Mouse (Mus musculus) frontal cortex, postnatal 14 days (tissue): Measurements from ENCODE around the gene Mecom.
A peak's percentile ranks its signal among the peaks of the same experiment; 100 is the strongest.

Source experiments
- DNase-seq, 2 experiments: peaks; one replicate each; pipeline ENCODE4 v3.0.0; 2022; ENCODE audit warnings: low spot score in 2 of 2

Mecom gene

GRCm38 (mm10) chr3:30018202-30018601 lies 529.6 kb downstream of the Mecom start:
- no peak for DNase-seq

DNA sequence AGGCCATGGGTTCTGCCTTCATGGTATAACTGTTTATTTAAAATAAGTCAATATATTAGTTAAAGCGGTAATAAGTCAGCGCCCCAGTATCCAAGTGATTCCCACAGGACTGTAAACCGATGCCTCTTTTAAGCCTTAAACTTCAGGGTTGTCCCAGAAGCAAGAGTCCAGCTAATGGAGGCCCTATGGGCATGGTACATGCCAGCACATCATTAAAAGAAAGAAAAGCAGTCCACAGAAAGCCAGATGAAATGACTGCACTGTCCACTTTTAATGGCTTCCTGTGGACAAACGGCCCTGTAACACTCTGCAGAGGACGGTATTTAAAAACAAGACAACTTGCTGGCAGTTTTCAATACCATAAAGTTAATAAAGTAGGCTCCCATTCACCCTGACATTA lies 531.0 kb downstream of the Mecom start:
- no peak for DNase-seq

- peak; percentile 36 to 55 for DNase-seq
Observed at GRCm38 (mm10) chr3:30014962-30015660, 532.7 kb downstream of the Mecom start.

GRCm38 (mm10) chr3:30014279-30014678 lies 533.5 kb downstream of the Mecom start:
- DNase-seq, result no peak

- DNase-seq, result no peak
Observed at GRCm38 (mm10) chr3:30013416-30013815, 534.4 kb downstream of the Mecom start.

DNA sequence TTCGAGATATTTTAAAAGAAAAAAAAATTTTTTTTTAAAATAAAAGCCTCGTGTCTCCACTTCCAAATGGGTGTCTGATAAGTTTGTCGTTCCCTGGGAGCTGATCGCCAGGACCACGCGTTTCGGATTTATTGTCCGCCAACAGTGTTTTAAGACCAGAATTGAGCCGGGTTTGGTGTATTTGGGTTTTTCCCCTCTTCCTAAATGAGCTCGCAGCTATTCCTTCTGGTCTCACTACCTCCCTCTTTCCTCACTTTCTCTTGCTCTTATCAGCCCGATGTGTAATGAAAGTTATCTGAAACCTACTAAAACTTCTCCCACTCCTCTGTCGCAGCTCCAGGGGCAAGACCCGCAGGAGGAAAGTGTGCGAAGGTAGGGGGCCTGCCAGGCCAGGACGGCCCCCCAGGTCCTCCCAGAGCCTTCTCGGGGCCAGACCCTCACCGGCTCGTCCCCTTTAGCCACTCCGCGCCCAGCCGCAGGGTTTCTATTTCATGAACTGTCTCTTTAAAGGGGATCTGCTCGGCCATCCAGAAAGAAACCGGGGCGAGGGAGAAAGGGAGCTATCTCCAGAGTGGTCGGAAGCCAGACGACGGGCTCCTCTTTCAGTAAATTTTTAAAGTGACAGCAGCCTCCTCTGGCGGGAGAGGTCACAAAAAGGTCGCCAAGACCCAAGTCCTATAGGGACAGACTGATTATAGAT lies 535.0 kb downstream of the Mecom start:
- peak in 1 of 2 experiments; percentile 5 for DNase-seq

GRCm38 (mm10) chr3:30012150-30012549 lies 535.7 kb downstream of the Mecom start:
- no peak for DNase-seq

GRCm38 (mm10) chr3:30011712-30012111 lies 536.1 kb downstream of the Mecom start:
- no peak for DNase-seq

DNA sequence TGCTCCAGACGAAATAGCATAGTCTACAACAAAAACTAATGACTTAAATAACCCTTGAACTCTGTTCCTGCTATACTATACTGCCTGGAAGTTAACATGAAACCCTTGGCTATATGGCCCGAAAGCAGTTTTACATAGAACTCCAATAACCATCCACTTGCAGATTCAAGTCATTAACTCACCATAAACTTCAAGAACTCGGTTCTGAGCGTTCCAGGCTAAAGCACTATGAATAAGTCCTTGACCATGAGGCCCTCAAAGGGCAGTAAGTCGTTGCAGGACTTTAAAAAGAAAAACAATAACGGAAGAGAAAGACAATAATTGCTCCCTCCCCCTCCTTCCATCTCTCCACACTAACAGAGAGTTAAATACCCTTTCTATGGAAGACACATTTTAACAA lies 536.9 kb downstream of the Mecom start:
- DNase-seq, result no peak

DNA sequence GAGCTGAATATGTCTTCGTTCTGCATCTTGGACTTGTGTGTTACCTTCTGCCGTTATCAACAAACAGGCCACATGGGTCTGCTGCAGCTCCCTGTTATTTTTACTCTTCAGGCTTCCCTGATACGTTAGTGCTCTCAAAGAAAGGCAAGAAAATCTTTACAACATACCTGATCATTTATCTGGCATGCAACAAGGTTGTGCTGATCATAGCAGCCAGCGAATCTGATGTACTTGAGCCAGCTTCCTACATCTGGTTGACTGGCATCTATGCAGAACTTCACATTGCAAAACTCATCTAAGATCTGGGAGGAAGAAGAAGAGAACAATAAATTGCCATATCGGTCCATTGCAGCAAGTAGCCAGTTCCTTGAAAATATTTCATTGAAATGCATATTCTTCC lies 538.2 kb downstream of the Mecom start:
- DNase-seq, result no peak

DNA sequence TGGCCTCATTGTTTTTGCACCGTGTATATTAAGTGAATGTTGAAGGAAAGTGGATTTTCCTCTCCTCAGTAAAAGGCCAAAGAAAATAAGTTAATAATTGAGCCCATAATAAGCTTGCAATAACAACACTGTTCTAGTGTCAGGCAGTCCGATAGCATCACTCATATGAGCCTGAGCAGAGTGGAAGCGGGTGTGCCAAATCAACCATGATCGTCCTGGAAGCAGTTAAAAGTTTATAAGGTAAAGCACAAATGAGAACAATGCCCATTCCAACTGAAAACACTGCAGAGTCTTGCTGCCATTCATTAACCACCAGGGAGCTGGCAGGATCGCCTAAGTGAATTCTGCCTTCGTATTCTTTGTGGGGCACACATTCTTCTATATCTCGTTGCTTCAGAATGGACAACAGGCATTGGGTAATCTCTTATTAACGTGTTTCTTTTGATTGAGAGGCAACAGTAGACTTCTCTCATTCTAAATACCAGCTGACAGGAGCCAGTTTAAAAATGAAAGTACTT lies 542.9 kb downstream of the Mecom start:
- no peak for DNase-seq

- DNase-seq, result no peak
Observed at GRCm38 (mm10) chr3:30000260-30000659, 547.5 kb downstream of the Mecom start.

GRCm38 (mm10) chr3:29999035-29999434 lies 548.8 kb downstream of the Mecom start:
- no peak for DNase-seq

DNA sequence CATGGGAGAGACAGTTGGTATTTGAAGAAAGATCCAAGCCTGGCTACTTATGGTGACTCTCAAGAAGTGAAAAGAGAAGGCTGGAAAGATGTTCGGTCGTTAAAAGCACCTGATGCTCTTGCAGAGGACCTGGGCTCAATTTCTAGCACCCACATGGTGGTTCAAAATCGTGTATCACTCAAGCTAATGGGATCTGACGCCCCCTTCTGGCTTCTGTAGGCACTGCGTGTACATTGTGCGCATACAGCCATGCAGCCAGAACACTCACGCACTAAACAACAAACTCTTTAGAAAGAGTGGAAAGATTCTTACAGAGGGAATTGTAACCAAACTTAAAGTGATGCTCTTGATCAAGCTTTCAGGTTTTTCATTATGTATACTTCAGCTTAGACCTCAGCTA lies 550.7 kb downstream of the Mecom start:
- no peak for DNase-seq

GRCm38 (mm10) chr3:29993346-29993745 lies 554.5 kb downstream of the Mecom start:
- DNase-seq, result no peak

DNA sequence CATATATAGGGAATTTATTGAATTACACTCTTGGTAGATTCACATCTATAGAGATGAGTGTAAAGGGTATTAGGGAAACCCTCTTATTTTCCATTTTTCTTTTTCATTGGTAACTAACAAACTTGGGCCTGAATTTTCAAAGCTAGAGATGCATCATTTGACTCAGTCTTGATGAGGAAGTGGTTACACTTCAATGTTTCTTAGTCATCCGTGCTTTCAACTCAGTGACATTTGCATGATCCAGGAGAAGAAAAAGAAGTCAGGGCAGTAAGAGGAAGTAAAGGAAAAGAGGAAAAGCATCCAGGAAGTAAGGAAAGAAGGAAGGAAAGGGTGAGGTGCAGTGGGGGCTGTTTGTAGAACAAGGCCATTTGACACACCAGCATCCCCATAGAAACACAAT lies 556.3 kb downstream of the Mecom start:
- no peak for DNase-seq

GRCm38 (mm10) chr3:29984431-29984830 lies 563.4 kb downstream of the Mecom start:
- DNase-seq, result no peak

DNA sequence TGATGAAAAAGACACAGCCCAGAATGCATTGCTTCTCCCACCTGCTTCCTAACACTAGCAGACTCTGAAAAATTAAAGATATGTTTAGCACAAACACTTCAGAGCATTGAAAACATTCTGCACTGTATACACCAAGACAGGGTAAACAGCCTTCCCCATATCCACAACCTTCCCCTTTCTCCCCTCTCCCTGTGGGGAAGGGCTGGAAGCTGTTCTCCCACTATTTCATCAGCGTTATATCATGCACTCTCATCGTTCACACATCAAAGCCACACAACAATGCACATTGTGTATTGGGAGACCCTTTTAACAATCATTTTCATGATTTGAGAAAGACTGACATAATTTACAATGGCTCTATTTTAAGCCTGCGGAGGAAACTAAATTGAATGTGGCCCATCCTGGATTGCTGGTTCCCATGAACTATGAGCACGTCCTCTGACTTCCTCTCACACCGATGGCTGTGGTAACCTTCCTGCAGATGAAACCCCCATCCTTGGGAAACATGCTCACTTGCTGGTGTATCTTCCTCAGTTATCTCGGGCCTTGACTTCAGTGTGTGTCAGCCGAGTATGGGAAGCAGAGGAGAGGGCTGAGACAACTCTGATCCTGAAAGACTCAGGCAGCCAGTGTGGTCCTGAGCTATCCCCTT lies 566.4 kb downstream of the Mecom start:
- no peak for DNase-seq

DNA sequence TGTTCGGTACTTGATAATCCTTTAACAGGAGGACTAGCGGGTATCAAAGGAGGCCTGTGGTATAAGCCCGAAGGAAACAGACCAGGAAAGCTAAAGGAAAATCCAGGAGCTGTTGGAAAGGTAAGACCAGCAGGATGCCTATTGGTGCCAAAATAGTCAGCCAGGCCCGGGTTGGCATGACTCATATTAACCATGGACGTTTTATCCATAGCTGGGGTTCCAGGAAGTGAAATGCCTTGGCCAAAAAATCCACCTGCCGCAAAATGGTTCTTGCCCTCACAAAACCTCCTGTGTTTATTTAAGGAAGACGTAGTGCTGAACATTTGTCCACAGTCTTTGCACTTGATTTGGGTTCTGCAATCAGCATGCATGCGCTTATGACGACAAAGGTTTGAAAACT lies 567.3 kb downstream of the Mecom start:
- no peak for DNase-seq

DNA sequence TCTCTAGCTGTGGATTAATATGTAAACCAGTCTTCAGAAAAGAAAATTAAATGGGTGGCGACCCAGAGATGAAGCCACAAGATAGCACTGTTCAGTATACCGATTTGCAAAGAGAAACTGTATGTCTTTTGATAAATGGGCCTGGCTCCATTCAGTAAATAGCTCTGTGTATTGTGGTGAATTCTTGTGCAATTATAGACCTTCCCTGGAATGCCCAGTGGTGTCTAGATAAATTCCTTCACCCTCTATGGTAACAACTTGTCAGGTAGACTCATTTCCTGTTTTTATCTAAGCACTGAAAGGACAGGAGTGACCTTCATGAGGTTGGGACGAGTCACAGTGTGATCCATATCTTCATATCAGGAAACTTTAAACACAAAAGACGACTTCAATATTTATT lies 571.2 kb downstream of the Mecom start:
- no peak for DNase-seq

DNA sequence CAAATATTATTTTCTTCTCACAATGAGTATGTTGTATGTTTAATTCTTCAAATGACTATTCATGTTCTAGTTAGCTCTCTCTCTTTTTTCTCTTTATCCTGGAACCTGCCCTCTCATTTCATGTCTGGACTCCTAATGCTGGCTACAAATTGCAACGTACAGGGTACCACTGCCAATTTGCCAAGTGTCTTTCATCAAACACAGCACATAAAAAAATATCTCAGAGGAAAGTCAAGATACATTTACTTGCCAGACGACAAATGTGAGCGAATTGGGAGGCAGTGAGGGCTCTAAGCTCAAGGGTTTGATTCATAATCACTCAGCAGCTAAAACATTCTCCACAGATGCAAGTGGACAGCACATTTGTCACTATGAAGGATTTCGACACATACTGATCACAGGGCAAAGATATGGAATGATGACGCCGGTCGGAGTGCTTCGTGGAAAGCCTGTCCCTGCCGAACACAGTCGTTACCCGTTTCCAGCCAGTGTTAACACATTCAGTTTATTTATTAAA lies 579.3 kb downstream of the Mecom start:
- DNase-seq, result no peak

GRCm38 (mm10) chr3:29963953-29964352 lies 583.9 kb downstream of the Mecom start:
- DNase-seq, result no peak

DNA sequence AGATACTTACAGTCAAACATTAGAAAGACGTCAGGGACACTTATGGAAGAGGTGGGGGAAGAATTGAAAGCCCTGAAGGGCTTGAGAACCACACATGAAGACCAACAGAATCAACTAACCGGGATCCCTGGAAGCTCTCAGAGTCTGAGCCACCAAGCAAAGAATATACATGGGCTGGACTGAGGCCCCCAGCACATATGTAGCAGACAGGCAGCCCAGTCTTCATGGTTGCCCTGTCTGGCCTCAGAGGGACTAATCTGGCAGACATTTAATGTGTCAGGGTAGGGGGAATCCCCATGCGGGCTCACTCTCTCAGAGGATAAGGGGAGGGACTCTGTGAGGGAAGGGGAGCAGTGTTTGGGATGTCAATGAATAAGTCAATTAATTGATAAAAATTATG lies 584.4 kb downstream of the Mecom start:
- DNase-seq, result no peak
